Mouse (Mus musculus): ENCODE results near the gene Fcer1g.

DNA sequence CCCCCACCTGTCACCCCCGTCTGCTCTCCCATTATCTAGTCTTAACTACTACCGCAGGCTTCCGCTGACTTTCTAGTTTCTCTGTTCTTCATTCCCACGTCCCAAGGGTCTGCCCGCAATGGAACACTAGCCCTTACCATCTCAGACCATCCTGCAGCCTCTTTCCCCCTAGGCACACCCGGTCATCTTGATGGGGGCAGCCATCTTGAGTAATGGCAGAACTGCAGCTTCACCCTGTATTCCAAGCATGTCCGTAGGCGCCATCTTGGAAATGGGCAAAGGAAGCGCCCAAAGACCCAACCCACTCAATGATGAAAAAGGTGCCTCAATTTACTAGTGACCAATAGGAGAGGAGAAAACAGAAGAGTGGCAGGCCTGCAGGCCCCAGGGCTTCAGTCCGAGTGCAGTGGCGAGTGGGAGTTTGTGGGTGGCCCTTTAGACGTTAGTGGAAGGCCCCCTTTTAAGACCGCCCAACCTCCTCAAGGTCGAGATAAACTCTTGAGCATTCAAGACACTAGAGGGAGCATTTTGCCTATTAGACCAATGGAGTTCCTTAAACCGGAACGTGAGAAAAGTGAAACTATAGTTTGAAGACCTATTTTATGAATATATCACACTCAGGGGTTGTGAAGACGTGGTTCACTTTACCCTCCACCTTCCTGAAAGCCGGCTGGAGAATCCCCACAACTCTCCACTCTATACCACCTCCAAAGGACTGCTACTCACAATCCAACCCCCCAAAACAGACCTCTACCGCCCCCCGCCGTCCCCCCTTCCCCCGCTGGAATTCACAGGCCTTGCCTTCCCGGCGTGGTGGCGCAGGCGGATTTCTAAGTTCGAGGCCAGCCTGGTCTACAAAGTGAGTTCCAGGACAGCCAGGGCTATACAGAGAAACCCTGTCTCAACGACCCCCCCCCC is 11.7 kb downstream of the Fcer1g start, which contains the start of gene Tomm40l:
- TF ChIP-seq POLR2A (IDR thresholded peaks at IDR 0.05; ENCODE audit: insufficient read depth, low read length) (no peak), CTCF (IDR thresholded peaks at IDR 0.05; ENCODE audit: low read depth, low read length) (no peak), EP300 (IDR thresholded peaks at IDR 0.05; ENCODE audit: insufficient read depth, low read depth, low read length) (peak; percentile 45; the same call in 1 of the 2 replicates)
